Mouse (Mus musculus) heart, adult 2 months (tissue): Measurements from ENCODE around the gene Keap1.

Experiments used
- EP300 ChIP-seq: fragments of 200-500 bp; IDR thresholded peaks from 2 replicates; pipeline ENCODE4 v1.6.1; 2011; ENCODE audit warnings: low read depth, low read length, control low read depth; ENCODE audit not compliant: insufficient read depth
- POLR2A ChIP-seq: fragments of 200-500 bp; IDR thresholded peaks from 2 replicates; pipeline ENCODE4 v1.6.1; 2011; ENCODE audit warnings: mild to moderate bottlenecking, low read depth, low read length, control low read depth; ENCODE audit not compliant: insufficient read depth

DNA sequence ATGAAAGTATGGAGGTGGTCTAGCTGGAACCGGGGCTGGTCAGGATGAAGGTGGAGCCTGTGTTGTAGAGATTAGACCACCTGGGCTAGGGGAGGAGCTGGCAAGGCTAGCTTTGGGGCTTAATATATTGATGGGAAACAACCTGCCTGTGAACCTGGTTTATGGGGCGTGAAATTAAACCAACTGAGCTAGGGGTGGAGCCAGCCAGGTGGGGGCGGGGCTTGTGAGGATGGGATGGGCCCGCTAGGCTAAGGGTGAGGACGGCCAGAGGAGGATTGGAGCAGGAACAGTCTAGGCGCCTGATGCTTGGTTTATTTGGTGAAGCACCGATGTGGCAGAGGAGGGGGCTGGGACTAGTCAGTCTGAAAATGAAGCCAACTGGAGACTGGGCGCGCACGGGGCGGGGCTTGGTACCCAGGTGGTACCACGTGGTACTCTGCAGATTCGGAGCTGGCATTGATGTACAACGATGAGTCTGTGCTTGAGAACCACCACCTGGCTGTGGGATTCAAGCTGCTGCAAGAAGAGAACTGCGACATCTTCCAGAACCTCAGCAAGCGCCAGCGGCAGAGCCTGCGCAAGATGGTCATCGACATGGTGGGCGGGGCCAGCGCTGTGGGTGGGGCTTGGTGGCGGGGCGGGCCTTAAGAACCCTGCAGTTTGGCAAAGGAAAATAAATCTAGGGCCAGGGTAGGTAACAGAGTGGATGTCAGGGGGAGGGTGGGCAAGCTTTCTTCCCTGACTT, 34.5 kb downstream of the Keap1 start:
- TF ChIP-seq POLR2A (no peak), EP300 (no peak)
